Mouse (Mus musculus) neural tube, embryonic 13.5 days (tissue): ENCODE results near the gene Cd47. TPM values are rescaled to one million over a fixed set of nuclear protein-coding genes. Genes with fewer than 3 reads are reported as not detected.
A peak's percentile ranks its signal among the peaks of the same experiment; 100 is the strongest.
"Not testable (repeated sequence)": the region's sequence is repeated elsewhere in the genome, so short reads cannot be mapped to it uniquely, and the experiment has no call there.

Experiments
- ATAC-seq: fragments of 200-750 bp; cut with Nextera tagmentation; 2 replicates; pipeline ENCODE4 v1.8.0; 2017; ENCODE audit warnings: low read depth, mild to moderate bottlenecking, moderate TSS enrichment, moderate library complexity
- H3K27ac ChIP-seq: fragments of 300-500 bp; sonication (generic); replicated peaks from 2 replicates; pipeline ENCODE4 v1.5.1; 2015; ENCODE audit warnings: moderate library complexity, mild to moderate bottlenecking, inconsistent platforms
- H3K27me3 ChIP-seq: fragments of 300-500 bp; sonication (generic); 2 replicates; pipeline ENCODE4 v1.6.1; 2015; ENCODE audit warnings: mild to moderate bottlenecking, inconsistent platforms
- H3K36me3 ChIP-seq: fragments of 300-500 bp; sonication (generic); 2 replicates; pipeline ENCODE4 v1.6.1; 2015; ENCODE audit warnings: mild to moderate bottlenecking, inconsistent platforms
- H3K4me1 ChIP-seq: fragments of 300-500 bp; sonication (generic); replicated peaks from 2 replicates; pipeline ENCODE4 v1.6.1; 2015; ENCODE audit warnings: inconsistent platforms
- H3K4me2 ChIP-seq: fragments of 300-500 bp; sonication (generic); 2 replicates; pipeline ENCODE4 v1.6.1; 2015; ENCODE audit warnings: inconsistent platforms, mild to moderate bottlenecking, moderate library complexity
- H3K4me3 ChIP-seq: fragments of 300-500 bp; sonication (generic); 2 replicates; pipeline ENCODE4 v1.5.1; 2015; ENCODE audit warnings: mild to moderate bottlenecking, inconsistent platforms
- H3K9ac ChIP-seq: fragments of 300-500 bp; sonication (generic); 2 replicates; pipeline ENCODE4 v1.6.1; 2015; ENCODE audit warnings: moderate library complexity, mild to moderate bottlenecking, inconsistent platforms
- H3K9me3 ChIP-seq: fragments of 300-500 bp; sonication (generic); 2 replicates; pipeline ENCODE4 v1.6.1; 2016; ENCODE audit warnings: inconsistent platforms
- WGBS: fragments of 180-500 bp; shearing (Covaris S2); methylation state at CpG from one replicate; pipeline ENCODE4 v1.1.7; 2015; 5-methylcytosine and 5-hydroxymethylcytosine counted together
- polyA plus RNA-seq: library from polyadenylated mRNA; unstranded; fragments of >200 nt; fragmentation: Nextera tagmentation; extraction: Ambion mirVana; gene quantifications from 2 replicates; pipeline ENCODE4 v1.2.1, GENCODE M21; 2015

The Cd47 gene
- polyA plus RNA-seq, 1 experiment from 2014 or later: 106 TPM

GRCm38 (mm10) chr16:49812821-49813616 lies 12.7 kb downstream of the Cd47 start:
- no peak overlapping the region for H3K27ac ChIP-seq
- no peaks in the 10 kb centered on the region for H3K36me3 ChIP-seq
- no peaks in the 10 kb centered on the region for H3K4me1 ChIP-seq
- no peak overlapping the region for H3K4me2 ChIP-seq
- H3K27me3 ChIP-seq: no peaks in the 10 kb centered on the region
- no peak for ATAC-seq
- 72% methylated on average over 10 of the region's 10 CpGs for WGBS
- H3K9me3 ChIP-seq: no peaks in the 10 kb centered on the region
- no peak overlapping the region for H3K4me3 ChIP-seq
- H3K9ac ChIP-seq: no peak overlapping the region

- H3K27ac ChIP-seq: no peak overlapping the region
- 81% methylated on average over 4 of the region's 4 CpGs for WGBS
- no peaks in the 10 kb centered on the region for H3K27me3 ChIP-seq
- H3K4me3 ChIP-seq: no peak overlapping the region
- no peak for ATAC-seq
- H3K4me1 ChIP-seq: no peaks in the 10 kb centered on the region
- H3K36me3 ChIP-seq: no peaks in the 10 kb centered on the region
- no peak overlapping the region for H3K4me2 ChIP-seq
- no peak overlapping the region for H3K9ac ChIP-seq
- no peaks in the 10 kb centered on the region for H3K9me3 ChIP-seq
Observed at GRCm38 (mm10) chr16:49814419-49814818, 14.1 kb downstream of the Cd47 start.

- Histone ChIP-seq H3K9ac (no peak overlapping the region), H3K9me3 (no peaks in the 10 kb centered on the region), H3K4me1 (no peaks in the 10 kb centered on the region), H3K4me2 (no peak overlapping the region), H3K27me3 (no peaks in the 10 kb centered on the region), H3K27ac (no peak overlapping the region), H3K36me3 (no peaks in the 10 kb centered on the region), H3K4me3 (no peak overlapping the region)
- 91% methylated on average over 3 of the region's 3 CpGs for WGBS
- ATAC-seq: no peak
Observed at GRCm38 (mm10) chr16:49816889-49817288, 16.6 kb downstream of the Cd47 start.

- H3K4me2 ChIP-seq: no peak overlapping the region
- no peak overlapping the region for H3K4me3 ChIP-seq
- H3K9ac ChIP-seq: no peak overlapping the region
- 85% methylated on average over 5 of the region's 5 CpGs for WGBS
- ATAC-seq: no peak
- H3K27ac ChIP-seq: no peak overlapping the region
- H3K27me3 ChIP-seq: no peaks in the 10 kb centered on the region
- no peaks in the 10 kb centered on the region for H3K9me3 ChIP-seq
- no peaks in the 10 kb centered on the region for H3K36me3 ChIP-seq
- H3K4me1 ChIP-seq: no peaks in the 10 kb centered on the region
Observed at GRCm38 (mm10) chr16:49818146-49818545, 17.8 kb downstream of the Cd47 start.

- WGBS: 93% methylated on average over 6 of the region's 6 CpGs
Observed at GRCm38 (mm10) chr16:49818627-49819026, 18.3 kb downstream of the Cd47 start.

GRCm38 (mm10) chr16:49819494-49819893 lies 19.2 kb downstream of the Cd47 start:
- WGBS: 78% methylated on average over 3 of the region's 3 CpGs
- Histone ChIP-seq H3K36me3 (no peaks in the 10 kb centered on the region), H3K9me3 (no peaks in the 10 kb centered on the region), H3K4me3 (no peak overlapping the region), H3K27ac (no peak overlapping the region), H3K9ac (no peak overlapping the region), H3K4me1 (no peaks in the 10 kb centered on the region), H3K27me3 (no peaks in the 10 kb centered on the region), H3K4me2 (no peak overlapping the region)
- no peak for ATAC-seq

More at GRCm38 (mm10) chr16:49818627-49819026, 18.3 kb downstream of the Cd47 start:
- Histone ChIP-seq H3K27me3 (no peaks in the 10 kb centered on the region), H3K4me1 (no peaks in the 10 kb centered on the region), H3K36me3 (no peaks in the 10 kb centered on the region), H3K9ac (no peak overlapping the region), H3K27ac (no peak overlapping the region), H3K4me3 (no peak overlapping the region), H3K9me3 (no peaks in the 10 kb centered on the region), H3K4me2 (no peak overlapping the region)
- no peak for ATAC-seq

- not testable (repeated sequence) for H3K4me1 ChIP-seq, H3K27ac ChIP-seq, H3K27me3 ChIP-seq, H3K9ac ChIP-seq, H3K4me3 ChIP-seq, ATAC-seq, H3K4me2 ChIP-seq, H3K36me3 ChIP-seq, H3K9me3 ChIP-seq
- 92% methylated on average over 3 of the region's 3 CpGs for WGBS
Observed at GRCm38 (mm10) chr16:49830911-49831310, 30.6 kb downstream of the Cd47 start.

GRCm38 (mm10) chr16:49832339-49832738 lies 32.0 kb downstream of the Cd47 start:
- Histone ChIP-seq H3K4me2 (no peak overlapping the region), H3K27me3 (no peaks in the 10 kb centered on the region), H3K4me1 (no peaks in the 10 kb centered on the region), H3K4me3 (no peak overlapping the region), H3K9ac (no peak overlapping the region), H3K9me3 (no peaks in the 10 kb centered on the region), H3K27ac (no peak overlapping the region), H3K36me3 (no peaks in the 10 kb centered on the region)
- no peak for ATAC-seq
- WGBS: 80% methylated on average over 3 of the region's 3 CpGs

- Histone ChIP-seq H3K9me3 (no peaks in the 10 kb centered on the region), H3K4me3 (no peak overlapping the region), H3K9ac (no peak overlapping the region), H3K4me1 (peaks cover 7% of the 10 kb centered on the region), H3K27ac (no peak overlapping the region), H3K4me2 (no peak overlapping the region), H3K27me3 (no peaks in the 10 kb centered on the region), H3K36me3 (no peaks in the 10 kb centered on the region)
- 73% methylated on average over 4 of the region's 4 CpGs for WGBS
- no peak for ATAC-seq
Observed at GRCm38 (mm10) chr16:49834130-49834693, 33.9 kb downstream of the Cd47 start.

- Histone ChIP-seq H3K4me1 (peaks cover 18% of the 10 kb centered on the region), H3K27me3 (no peaks in the 10 kb centered on the region), H3K27ac (no peak overlapping the region), H3K36me3 (no peaks in the 10 kb centered on the region), H3K4me3 (no peak overlapping the region), H3K9me3 (no peaks in the 10 kb centered on the region), H3K4me2 (no peak overlapping the region), H3K9ac (no peak overlapping the region)
- ATAC-seq: no peak
- WGBS: 91% methylated on average over 6 of the region's 6 CpGs
Observed at GRCm38 (mm10) chr16:49836634-49837164, 36.4 kb downstream of the Cd47 start.

- Histone ChIP-seq H3K27me3 (no peaks in the 10 kb centered on the region), H3K27ac (no peak overlapping the region), H3K9me3 (no peaks in the 10 kb centered on the region), H3K9ac (no peak overlapping the region), H3K36me3 (no peaks in the 10 kb centered on the region), H3K4me2 (no peak overlapping the region), H3K4me3 (no peak overlapping the region), H3K4me1 (peaks cover 18% of the 10 kb centered on the region)
- WGBS: 77% methylated on average over 6 of the region's 6 CpGs
- no peak for ATAC-seq
Observed at GRCm38 (mm10) chr16:49838923-49839322, 38.6 kb downstream of the Cd47 start.

GRCm38 (mm10) chr16:49839681-49840535 lies 39.6 kb downstream of the Cd47 start:
- H3K4me3 ChIP-seq: no peak overlapping the region
- peak overlapping the region; percentile 39 for H3K27ac ChIP-seq
- no peaks in the 10 kb centered on the region for H3K36me3 ChIP-seq
- peak; percentile 63 for ATAC-seq
- no peak overlapping the region for H3K9ac ChIP-seq
- H3K9me3 ChIP-seq: no peaks in the 10 kb centered on the region
- 0 out of 2 replicates have a peak overlapping the region, but pooled peaks have one; percentile 11 for H3K4me2 ChIP-seq
- H3K27me3 ChIP-seq: no peaks in the 10 kb centered on the region
- 45% methylated on average over 15 of the region's 15 CpGs for WGBS
- peaks cover 18% of the 10 kb centered on the region for H3K4me1 ChIP-seq
